Mouse (Mus musculus): ENCODE data around the gene Zfhx3.

DNA sequence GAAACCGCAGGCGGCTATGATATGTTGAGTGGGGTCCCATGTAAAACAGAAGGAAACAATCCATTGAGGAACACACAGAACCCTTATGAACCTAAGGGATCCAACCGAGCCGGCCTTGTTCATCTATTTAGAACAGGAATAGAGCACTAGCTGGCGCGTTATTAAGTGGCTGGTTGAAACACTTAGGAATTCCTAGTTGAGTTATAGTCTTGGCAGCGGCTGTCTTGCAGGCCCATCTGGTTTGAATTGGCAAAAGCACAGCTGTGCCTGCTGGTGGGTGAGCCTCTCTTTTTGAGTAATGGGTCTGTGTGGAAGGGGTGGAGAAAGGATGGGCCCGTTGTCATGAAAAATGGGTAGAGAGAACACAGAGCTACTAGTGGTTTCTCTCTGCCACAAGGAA, 610.1 kb downstream of the Zfhx3 start:
- TF ChIP-seq CTCF (conservative IDR thresholded peaks at IDR 0.05; ENCODE audit: insufficient read depth, insufficient read length, low read depth, low read length) (no peak), POLR2A (IDR thresholded peaks at IDR 0.05; ENCODE audit: low read depth, low read length) (no peak)

All from kidney, adult 2 months (tissue).